Mouse (Mus musculus) CD4-positive, CD25-positive, alpha-beta regulatory T cell, adult 4 months (primary cell): Measurements from ENCODE around the gene Wnt8b. TPM values are rescaled to one million over a fixed set of nuclear protein-coding genes. Genes with fewer than 3 reads are reported as not detected.
"Not testable (repeated sequence)": the region's sequence is repeated elsewhere in the genome, so short reads cannot be mapped to it uniquely, and the experiment has no call there.

Source experiments
- ATAC-seq: one replicate; pipeline ENCODE4 v1.8.0; 2017
- polyA plus RNA-seq, 2 experiments: library from polyadenylated mRNA; unstranded; fragments of 100-300 nt; shearing (Covaris generic); gene quantifications; one replicate each; pipeline ENCODE4 v1.2.1; 2017

Wnt8b gene
- polyA plus RNA-seq, result not detected

GRCm38 (mm10) chr19:44493128-44493527 is at the start of gene Wnt8b:
TSS of gene Wnt8b (plus strand) at chr19:44493472.
- ATAC-seq, result no peak

GRCm38 (mm10) chr19:44445755-44446154 is 47.5 kb upstream of the Wnt8b start:
- no peak for ATAC-seq

GRCm38 (mm10) chr19:44447927-44448326 is 45.3 kb upstream of the Wnt8b start:
- no peak for ATAC-seq

GRCm38 (mm10) chr19:44454862-44455261 is 38.4 kb upstream of the Wnt8b start:
- ATAC-seq, result no peak

GRCm38 (mm10) chr19:44455356-44455755 is 37.9 kb upstream of the Wnt8b start:
- no peak for ATAC-seq

- no peak for ATAC-seq
These were observed 35.8 kb upstream of the Wnt8b start for GRCm38 (mm10) chr19:44457359-44458055.

- ATAC-seq, result no peak
These were observed 34.6 kb upstream of the Wnt8b start for GRCm38 (mm10) chr19:44458696-44459095.

- ATAC-seq, result no peak
These were observed 32.8 kb upstream of the Wnt8b start for GRCm38 (mm10) chr19:44460441-44460840.

- no peak for ATAC-seq
These were observed 31.8 kb upstream of the Wnt8b start for GRCm38 (mm10) chr19:44461500-44461899.

- ATAC-seq, result no peak
These were observed 31.1 kb upstream of the Wnt8b start for GRCm38 (mm10) chr19:44462141-44462540.

GRCm38 (mm10) chr19:44465960-44466525 is 27.2 kb upstream of the Wnt8b start:
- ATAC-seq, result not testable (repeated sequence)

- ATAC-seq, result peak; percentile 29
These were observed 19.1 kb upstream of the Wnt8b start for GRCm38 (mm10) chr19:44474158-44474557.

GRCm38 (mm10) chr19:44475268-44475667 is 18.0 kb upstream of the Wnt8b start:
- ATAC-seq, result no peak

GRCm38 (mm10) chr19:44476541-44476940 is 16.7 kb upstream of the Wnt8b start:
- no peak for ATAC-seq

GRCm38 (mm10) chr19:44487266-44487665 is 6.0 kb upstream of the Wnt8b start:
- no peak for ATAC-seq

GRCm38 (mm10) chr19:44496511-44496910 is 3.2 kb downstream of the Wnt8b start:
- ATAC-seq, result no peak

GRCm38 (mm10) chr19:44496941-44497340 is 3.7 kb downstream of the Wnt8b start:
- ATAC-seq, result no peak

GRCm38 (mm10) chr19:44498936-44499335 is 5.7 kb downstream of the Wnt8b start:
- ATAC-seq, result no peak

GRCm38 (mm10) chr19:44500240-44500639 is 7.0 kb downstream of the Wnt8b start:
- no peak for ATAC-seq

GRCm38 (mm10) chr19:44501925-44502324 is 8.7 kb downstream of the Wnt8b start:
- ATAC-seq, result no peak

- no peak for ATAC-seq
These were observed 9.5 kb downstream of the Wnt8b start for GRCm38 (mm10) chr19:44502741-44503140.

- no peak for ATAC-seq
These were observed 17.4 kb downstream of the Wnt8b start for GRCm38 (mm10) chr19:44510534-44511175.

- ATAC-seq, result no peak
These were observed 18.4 kb downstream of the Wnt8b start for GRCm38 (mm10) chr19:44511451-44512231.
